Mouse (Mus musculus) thymus, postnatal 4 days (tissue): ENCODE measurements around the gene Tsacc.

Experiments used
- DNase-seq: peaks from one replicate; pipeline ENCODE4 v3.0.0; 2021

The Tsacc gene

GRCm38 (mm10) chr3:88237161-88237555 is 59.6 kb downstream of the Tsacc start:
- DNase-seq: no peak

GRCm38 (mm10) chr3:88235616-88236015 is 61.2 kb downstream of the Tsacc start:
- no peak for DNase-seq

GRCm38 (mm10) chr3:88235216-88235615 is 61.6 kb downstream of the Tsacc start:
- DNase-seq: peak; percentile 72

GRCm38 (mm10) chr3:88234041-88234440 is 62.8 kb downstream of the Tsacc start:
- no peak for DNase-seq

- no peak for DNase-seq
These were observed 63.7 kb downstream of the Tsacc start for GRCm38 (mm10) chr3:88232851-88233649.
